Mouse (Mus musculus): ENCODE results near the gene Uba2.
"Not testable (repeated sequence)": the region's sequence is repeated elsewhere in the genome, so short reads cannot be mapped to it uniquely, and the experiment has no call there.

GRCm38 (mm10) chr7:34176241-34176640 is 6.8 kb upstream of the Uba2 start:
- TF ChIP-seq GATA1, TAL1 (IDR thresholded peaks at IDR 0.05; ENCODE audit: low read length): not testable (repeated sequence)

All from erythroblast, embryonic 14.5 days (primary cell).